Mouse (Mus musculus) lung, embryonic 16.5 days (tissue): ENCODE data around the gene Tle4. TPM values are rescaled to one million over a fixed set of nuclear protein-coding genes. Genes with fewer than 3 reads are reported as not detected.

Experiments
- ATAC-seq: fragments of 200-750 bp; cut with Nextera tagmentation; 2 replicates; pipeline ENCODE4 v1.8.0; 2017; ENCODE audit warnings: low read depth, mild to moderate bottlenecking, moderate library complexity
- H3K27ac ChIP-seq: fragments of 300-500 bp; sonication (generic); 2 replicates; pipeline ENCODE4 v1.5.1; 2014; ENCODE audit warnings: mild to moderate bottlenecking, control low read depth, low read length
- H3K27me3 ChIP-seq: fragments of 300-500 bp; sonication (generic); 2 replicates; pipeline ENCODE4 v1.6.1; 2014; ENCODE audit warnings: low read depth, low read length, mixed read lengths; ENCODE audit not compliant: control insufficient read depth, insufficient read depth
- H3K36me3 ChIP-seq: fragments of 300-500 bp; sonication (generic); 2 replicates; pipeline ENCODE4 v1.6.1; 2014; ENCODE audit warnings: low read length; ENCODE audit not compliant: control insufficient read depth, insufficient read depth
- H3K4me1 ChIP-seq: fragments of 300-500 bp; sonication (generic); replicated peaks from 2 replicates; pipeline ENCODE4 v1.6.1; 2014; ENCODE audit warnings: low read length, mixed read lengths; ENCODE audit not compliant: control insufficient read depth, insufficient read depth
- H3K4me2 ChIP-seq: fragments of 300-500 bp; sonication (generic); 2 replicates; pipeline ENCODE4 v1.6.1; 2014; ENCODE audit warnings: low read depth, low read length, control low read depth
- H3K4me3 ChIP-seq: fragments of 300-500 bp; sonication (generic); 2 replicates; pipeline ENCODE4 v1.5.1; 2014; ENCODE audit warnings: mild to moderate bottlenecking, low read length, control low read depth
- H3K9ac ChIP-seq: fragments of 300-500 bp; sonication (generic); 2 replicates; pipeline ENCODE4 v1.6.1; 2014; ENCODE audit warnings: low read length, control low read depth
- H3K9me3 ChIP-seq: fragments of 300-500 bp; sonication (generic); 2 replicates; pipeline ENCODE4 v1.6.1; 2016; ENCODE audit warnings: low read length; ENCODE audit not compliant: control insufficient read depth
- WGBS: fragments of 180-500 bp; shearing (Covaris S2); extraction: QIAGEN DNeasy Blood & Tissue Kit; methylation state at CpG from one replicate; pipeline ENCODE4 v1.1.7; 2014; 5-methylcytosine and 5-hydroxymethylcytosine counted together
- polyA plus RNA-seq: library from polyadenylated mRNA; unstranded; fragments of >200 nt; fragmentation: Nextera tagmentation; extraction: Ambion mirVana; gene quantifications from 2 replicates; pipeline ENCODE4 v1.2.1, GENCODE M21; 2015

Gene Tle4
- polyA plus RNA-seq, 1 experiment from 2014 or later, result 12.3 TPM

GRCm38 (mm10) chr19:14435681-14436376 lies 162.0 kb downstream of the Tle4 start:
- no peaks in the 10 kb centered on the region for H3K36me3 ChIP-seq
- peaks cover 7% of the 10 kb centered on the region; the same call in 1 of the 2 replicates for H3K4me1 ChIP-seq
- no peaks in the 10 kb centered on the region; the same call in 1 of the 2 replicates for H3K27me3 ChIP-seq
- H3K4me2 ChIP-seq, result peak overlapping the region; percentile 34
- no peak overlapping the region for H3K4me3 ChIP-seq
- H3K27ac ChIP-seq, result no peak overlapping the region
- no peaks in the 10 kb centered on the region for H3K9me3 ChIP-seq
- peak; percentile 81 for ATAC-seq
- 19% methylated on average over 14 of the region's 14 CpGs for WGBS
- no peak overlapping the region for H3K9ac ChIP-seq

- Histone ChIP-seq H3K36me3 (no peaks in the 10 kb centered on the region), H3K9me3 (no peaks in the 10 kb centered on the region), H3K4me1 (peaks cover 7% of the 10 kb centered on the region; the same call in 1 of the 2 replicates), H3K4me3 (no peak overlapping the region), H3K4me2 (no peak overlapping the region), H3K27ac (no peak overlapping the region), H3K9ac (no peak overlapping the region), H3K27me3 (no peaks in the 10 kb centered on the region; the same call in 1 of the 2 replicates)
- 92% methylated on average over 4 of the region's 4 CpGs for WGBS
- no peak for ATAC-seq
Measured at GRCm38 (mm10) chr19:14433900-14434299, 164.0 kb downstream of the Tle4 start.

DNA sequence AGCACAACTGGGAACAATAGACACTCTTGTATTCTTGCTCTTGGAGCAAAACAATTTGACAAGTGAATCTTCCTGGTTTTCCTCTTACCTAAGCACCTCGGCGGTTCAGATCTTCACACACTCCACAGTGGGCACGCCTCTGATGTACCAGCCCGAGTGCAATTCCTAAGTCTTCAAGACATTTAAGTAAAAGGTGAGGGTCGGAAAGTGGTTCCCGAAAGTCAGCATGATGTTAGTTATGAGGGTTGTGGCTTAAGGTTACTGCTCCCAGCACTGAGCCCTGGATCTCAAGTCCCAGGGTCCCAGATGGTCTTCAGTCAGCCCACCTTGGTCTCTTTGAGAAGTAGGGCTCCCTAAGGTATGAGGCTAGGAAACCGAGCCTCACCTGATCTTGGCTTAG lies 165.4 kb downstream of the Tle4 start:
- Histone ChIP-seq H3K9ac (no peak overlapping the region), H3K27me3 (no peaks in the 10 kb centered on the region; the same call in 1 of the 2 replicates), H3K4me2 (no peak overlapping the region), H3K27ac (no peak overlapping the region), H3K4me1 (peaks cover 7% of the 10 kb centered on the region; the same call in 1 of the 2 replicates), H3K9me3 (no peaks in the 10 kb centered on the region), H3K36me3 (no peaks in the 10 kb centered on the region), H3K4me3 (no peak overlapping the region)
- no peak for ATAC-seq
- WGBS, result 83% methylated on average over 7 of the region's 7 CpGs

GRCm38 (mm10) chr19:14426920-14427319 lies 170.9 kb downstream of the Tle4 start:
- no peak for ATAC-seq
- Histone ChIP-seq H3K9ac (no peak overlapping the region), H3K4me1 (no peaks in the 10 kb centered on the region), H3K4me3 (no peak overlapping the region), H3K9me3 (no peaks in the 10 kb centered on the region), H3K36me3 (no peaks in the 10 kb centered on the region), H3K4me2 (no peak overlapping the region), H3K27ac (no peak overlapping the region), H3K27me3 (no peaks in the 10 kb centered on the region; the same call in 1 of the 2 replicates)
- 56% methylated on average over 6 of the region's 6 CpGs for WGBS

DNA sequence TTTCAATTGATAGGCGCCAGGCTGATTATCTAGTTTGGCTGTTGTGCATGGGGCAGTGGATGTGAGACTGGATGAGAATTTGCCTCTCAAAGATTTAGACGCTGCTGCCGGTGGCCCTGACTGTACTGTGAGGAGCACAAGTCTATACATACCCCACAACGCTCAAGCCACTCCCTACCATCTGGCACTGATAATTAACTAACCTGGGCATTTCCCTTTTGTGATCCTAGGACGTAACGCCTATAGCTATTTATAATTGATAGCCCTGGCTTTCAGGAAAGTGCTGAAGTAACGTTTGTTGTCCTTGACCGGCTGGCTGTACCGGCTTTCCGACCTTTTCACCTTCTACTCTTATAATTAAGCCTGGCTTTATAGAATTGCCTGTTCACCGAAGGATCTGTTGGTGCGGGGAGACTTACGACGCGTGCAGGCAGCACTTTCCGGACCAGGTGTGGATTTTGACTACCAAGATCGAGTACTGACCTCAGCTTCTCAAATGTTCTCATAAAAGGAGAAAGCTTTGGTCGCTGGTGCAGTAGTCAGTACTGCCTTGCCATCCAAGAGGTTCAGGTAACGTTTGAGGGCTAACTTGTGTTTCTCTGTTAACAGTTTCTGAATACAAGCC lies 171.5 kb downstream of the Tle4 start:
- H3K27ac ChIP-seq, result no peak overlapping the region
- no peaks in the 10 kb centered on the region for H3K36me3 ChIP-seq
- H3K4me1 ChIP-seq, result no peaks in the 10 kb centered on the region
- H3K9ac ChIP-seq, result no peak overlapping the region
- no peaks in the 10 kb centered on the region for H3K9me3 ChIP-seq
- no peaks in the 10 kb centered on the region; the same call in 1 of the 2 replicates for H3K27me3 ChIP-seq
- 46% methylated on average over 19 of the region's 19 CpGs for WGBS
- H3K4me3 ChIP-seq, result no peak overlapping the region
- no peak for ATAC-seq
- no peak overlapping the region for H3K4me2 ChIP-seq

DNA sequence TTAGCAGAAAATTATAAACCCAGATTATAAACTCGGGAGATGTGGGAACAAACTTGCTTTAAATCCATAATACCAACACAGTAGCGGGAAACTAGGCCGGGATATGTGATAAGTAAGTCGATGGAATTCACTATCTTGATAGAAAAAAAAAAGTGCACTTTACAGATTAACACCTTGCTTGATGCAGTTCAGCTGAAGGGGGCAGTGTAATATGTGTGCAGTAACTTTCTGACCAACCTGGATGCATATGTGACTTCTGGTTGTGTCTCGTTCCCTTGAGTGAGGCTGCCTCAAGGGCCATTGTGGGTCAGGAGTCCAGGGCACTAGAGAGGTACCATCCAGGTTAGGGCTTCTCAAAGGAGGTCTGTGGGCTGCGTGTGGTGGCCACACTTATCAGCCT lies 172.7 kb downstream of the Tle4 start:
- ATAC-seq, result no peak
- H3K4me2 ChIP-seq, result no peak overlapping the region
- H3K36me3 ChIP-seq, result no peaks in the 10 kb centered on the region
- H3K4me1 ChIP-seq, result no peaks in the 10 kb centered on the region
- H3K27me3 ChIP-seq, result no peaks in the 10 kb centered on the region
- H3K9ac ChIP-seq, result no peak overlapping the region
- 31% methylated on average over 6 of the region's 6 CpGs for WGBS
- H3K9me3 ChIP-seq, result no peaks in the 10 kb centered on the region
- no peak overlapping the region for H3K27ac ChIP-seq
- no peak overlapping the region for H3K4me3 ChIP-seq

DNA sequence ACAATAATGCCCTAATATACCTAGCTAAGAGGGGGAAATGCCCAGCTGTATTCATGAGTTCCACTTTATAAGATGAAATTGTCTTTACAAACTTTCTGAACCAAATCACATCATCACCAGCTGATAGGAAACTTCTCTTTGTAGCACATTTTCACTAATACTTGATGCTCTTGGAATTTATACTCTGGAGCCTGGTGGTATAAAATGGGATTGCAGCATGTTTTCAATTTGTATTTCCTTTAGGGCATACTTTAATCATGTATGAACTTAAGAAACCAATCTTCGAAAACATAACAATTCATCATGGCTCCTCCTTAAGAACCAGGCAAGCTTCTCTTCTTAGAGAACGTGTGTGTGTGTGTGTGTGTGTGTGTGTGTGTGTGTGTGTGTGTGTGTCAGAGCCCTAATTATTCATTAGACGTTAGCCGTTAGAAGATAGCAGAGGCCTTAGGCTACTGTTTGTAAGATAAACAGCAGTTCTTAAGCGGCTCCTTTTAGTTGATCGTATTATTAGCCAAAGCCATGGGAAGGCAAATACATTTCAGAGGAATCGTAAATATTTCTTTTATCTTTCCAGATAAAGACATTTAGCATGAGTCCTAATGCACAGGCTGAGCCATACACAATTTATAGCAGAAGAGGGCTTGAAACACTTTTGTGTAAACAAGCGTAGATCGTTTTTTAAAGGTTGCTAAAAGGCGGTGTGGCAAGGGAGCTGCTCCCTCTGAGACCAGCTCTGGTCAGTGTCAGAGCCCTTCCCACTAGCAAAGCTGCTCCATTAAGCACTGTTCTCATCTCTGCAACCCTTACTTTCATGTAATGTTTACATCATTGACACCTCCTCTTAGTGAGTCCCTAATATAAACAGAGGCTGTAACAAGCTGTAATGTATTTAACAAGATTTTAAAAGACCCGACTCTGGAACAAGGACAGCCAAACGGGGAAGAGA lies 173.6 kb downstream of the Tle4 start:
- Histone ChIP-seq H3K4me3 (no peak overlapping the region), H3K27ac (no peak overlapping the region), H3K4me1 (no peaks in the 10 kb centered on the region), H3K9ac (no peak overlapping the region), H3K36me3 (no peaks in the 10 kb centered on the region), H3K4me2 (no peak overlapping the region), H3K9me3 (no peaks in the 10 kb centered on the region), H3K27me3 (no peaks in the 10 kb centered on the region)
- 20% methylated on average over 12 of the region's 12 CpGs for WGBS
- ATAC-seq, result peak; percentile 43; the same call in 1 of the 2 replicates

- Histone ChIP-seq H3K27me3 (no peaks in the 10 kb centered on the region), H3K27ac (no peak overlapping the region), H3K4me3 (no peak overlapping the region), H3K9ac (no peak overlapping the region), H3K4me1 (no peaks in the 10 kb centered on the region), H3K4me2 (no peak overlapping the region), H3K36me3 (no peaks in the 10 kb centered on the region), H3K9me3 (no peaks in the 10 kb centered on the region)
- 88% methylated on average over 5 of the region's 5 CpGs for WGBS
- no peak for ATAC-seq
Measured at GRCm38 (mm10) chr19:14421691-14422090, 176.2 kb downstream of the Tle4 start.

DNA sequence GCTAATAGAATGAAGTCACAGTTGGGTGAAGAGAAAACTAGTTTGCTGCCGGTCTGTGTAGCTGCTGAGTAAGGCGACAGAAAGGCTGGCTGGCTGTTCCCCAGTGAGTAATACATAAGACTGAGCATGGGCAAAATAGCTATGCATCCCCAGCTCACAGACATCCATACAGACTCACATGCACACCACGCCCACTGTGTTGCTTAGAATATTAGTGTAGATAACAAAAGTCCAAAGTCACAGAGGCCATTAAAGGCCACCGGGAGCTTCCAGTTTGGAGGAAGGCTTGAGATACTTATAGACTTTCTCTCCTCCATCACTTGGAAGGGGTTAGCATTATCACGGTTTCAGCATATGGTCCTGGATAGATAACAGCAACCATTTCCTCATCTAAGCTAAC lies 178.0 kb downstream of the Tle4 start:
- H3K27me3 ChIP-seq, result no peaks in the 10 kb centered on the region
- ATAC-seq, result no peak

More for the DNA sequence above, 178.0 kb downstream of the Tle4 start:
- Histone ChIP-seq H3K36me3 (no peaks in the 10 kb centered on the region), H3K9ac (no peak overlapping the region), H3K4me3 (no peak overlapping the region), H3K4me2 (no peak overlapping the region), H3K4me1 (no peaks in the 10 kb centered on the region), H3K27ac (no peak overlapping the region), H3K9me3 (no peaks in the 10 kb centered on the region)
- WGBS, result 78% methylated on average over 5 of the region's 5 CpGs
